Mouse (Mus musculus): ENCODE measurements around the gene Vipr2.

GRCm38 (mm10) chr12:116101945-116102344 lies 24.4 kb downstream of the Vipr2 start:
- no peak for TF ChIP-seq GATA1 (IDR thresholded peaks at IDR 0.05; ENCODE audit: borderline replicate concordance, low read length)
- no peak for TF ChIP-seq FLI1 (IDR thresholded peaks at IDR 0.05; ENCODE audit: low read length)

Measured in megakaryocyte, embryonic 14.5 days (primary cell).